Mouse (Mus musculus): ENCODE measurements around the gene Slc30a2.
"Not testable (repeated sequence)": the region's sequence is repeated elsewhere in the genome, so short reads cannot be mapped to it uniquely, and the experiment has no call there.

Gene Slc30a2

DNA sequence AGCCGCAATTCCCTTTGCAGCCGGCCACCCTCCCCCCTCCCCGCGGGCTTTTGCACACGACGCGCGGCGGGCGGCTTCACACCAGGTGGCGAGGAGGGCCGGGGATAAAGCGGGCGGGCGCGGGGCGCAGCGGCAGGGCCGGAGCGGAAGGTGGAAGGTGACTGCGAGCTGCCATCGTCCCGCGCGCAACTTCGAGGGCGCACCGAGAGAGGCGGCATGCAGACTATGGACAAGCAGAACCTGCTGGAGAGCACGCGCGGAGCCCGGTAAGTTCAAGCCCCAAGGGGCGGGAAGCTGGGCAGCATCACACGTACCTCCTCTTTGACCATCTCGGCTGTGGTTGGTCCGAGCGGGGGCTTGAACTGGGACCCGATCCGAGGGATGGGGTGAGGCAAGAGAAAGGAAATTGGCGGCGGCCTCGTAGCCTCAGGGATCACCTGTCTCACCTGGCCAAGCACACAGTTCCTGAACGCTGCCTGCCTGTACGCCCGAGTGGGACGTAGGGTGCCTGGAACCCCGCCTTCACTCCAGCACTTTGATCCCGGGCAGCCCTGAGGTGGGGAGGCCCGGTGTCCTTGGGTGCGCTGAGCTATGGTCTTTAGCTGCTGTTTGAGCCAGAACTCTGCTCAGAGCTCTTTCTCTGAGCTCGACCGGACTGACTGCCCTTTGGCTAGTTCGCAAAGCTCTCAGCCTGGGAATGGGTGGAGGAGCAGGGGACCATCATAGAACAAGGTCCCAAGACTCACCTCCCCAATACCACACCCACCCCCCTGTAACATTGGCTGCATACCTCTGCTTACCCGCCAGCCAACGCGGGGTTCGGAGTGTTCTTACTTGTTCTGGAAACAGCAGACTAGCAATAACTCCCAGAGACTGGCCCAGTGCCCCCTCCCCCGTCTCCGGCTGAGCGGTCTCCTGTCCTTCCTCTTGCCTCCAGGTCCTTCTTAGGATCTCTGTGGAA is at the start of gene Slc30a2:
TSS of gene Slc30a2 (plus strand) at position 111 of the 961 bp plus-strand sequence.
- DNase-seq, result no peak

DNA sequence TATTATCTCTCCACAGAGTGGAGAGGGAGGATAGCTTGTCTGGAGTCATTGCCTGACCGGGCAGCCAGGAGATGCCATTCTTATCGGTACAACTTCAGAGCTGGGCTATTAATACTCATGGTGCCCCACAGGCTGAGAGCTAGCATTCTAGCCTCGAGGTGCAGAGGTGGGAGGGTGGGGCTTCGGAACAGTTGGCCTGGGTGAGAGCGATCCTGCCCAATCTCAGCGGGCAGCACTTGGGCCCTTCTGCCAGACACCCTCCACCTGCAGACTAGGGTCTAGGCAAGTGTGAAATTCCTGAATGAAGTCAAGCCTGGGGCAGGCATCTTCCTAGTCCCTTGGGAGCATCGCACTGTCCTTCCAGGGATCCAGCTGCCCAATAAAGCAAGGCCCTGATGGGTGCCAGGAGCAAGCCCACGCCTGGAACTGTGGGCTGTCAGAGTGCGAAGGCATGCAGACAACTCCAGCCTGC is 49.3 kb upstream of the Slc30a2 start:
- DNase-seq, result no peak

DNA sequence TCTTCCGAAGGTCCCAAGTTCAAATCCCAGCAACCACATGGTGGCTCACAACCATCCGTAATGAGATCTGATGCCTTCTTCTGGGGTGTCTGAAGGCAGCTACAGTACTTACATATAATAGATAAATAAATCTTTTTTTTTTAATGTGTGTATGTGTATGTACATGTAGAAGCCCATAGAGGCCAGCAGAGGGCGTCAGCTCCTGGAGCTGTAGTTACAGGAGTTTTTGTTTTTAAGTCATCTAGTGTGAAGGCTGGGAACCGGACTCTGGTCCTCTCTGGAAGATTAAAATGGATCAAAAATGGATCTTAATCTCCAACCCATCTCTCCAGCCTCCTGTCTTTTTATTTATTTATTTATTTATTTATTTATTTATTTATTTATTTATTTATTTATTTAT is 46.9 kb upstream of the Slc30a2 start:
- DNase-seq, result not testable (repeated sequence)

DNA sequence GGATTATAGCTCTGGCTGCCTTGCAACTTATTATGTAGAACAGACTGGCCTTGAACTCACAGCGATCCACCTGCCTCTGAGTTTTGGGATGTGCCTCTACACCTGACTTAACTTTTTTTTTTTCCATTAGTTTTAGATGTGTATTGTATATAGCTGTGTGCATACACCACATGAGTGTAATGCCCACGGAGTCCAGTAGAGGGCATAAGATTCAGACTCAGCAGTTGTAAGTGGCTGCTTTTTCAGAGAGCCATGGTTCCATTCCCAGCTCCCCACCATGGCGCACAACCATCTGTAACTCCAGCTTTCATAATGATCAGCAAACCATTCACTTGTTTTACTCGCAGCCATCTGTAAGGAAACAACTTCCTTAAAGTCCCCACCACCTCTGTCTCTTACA is 46.5 kb upstream of the Slc30a2 start:
- no peak for DNase-seq

DNA sequence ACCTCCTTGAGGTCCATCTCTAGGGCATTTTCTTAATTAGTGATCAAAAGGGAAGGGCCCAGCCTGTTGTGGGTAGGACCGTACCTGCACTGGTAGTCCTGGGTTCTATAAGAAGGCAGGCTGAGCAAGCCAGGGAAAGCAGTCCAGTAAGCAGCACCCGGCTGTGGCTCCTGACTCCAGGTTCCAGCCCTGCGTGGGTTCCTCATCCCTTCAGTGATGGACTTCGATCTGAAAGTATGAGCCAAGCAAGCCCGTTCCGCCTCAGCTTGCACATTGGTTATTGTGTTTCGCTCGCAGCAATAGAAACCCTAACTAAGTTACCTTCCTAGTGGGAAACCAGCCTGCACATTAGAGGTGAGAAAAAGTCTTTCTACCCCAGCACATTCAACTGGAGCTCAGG is 45.6 kb upstream of the Slc30a2 start:
- DNase-seq, result no peak

DNA sequence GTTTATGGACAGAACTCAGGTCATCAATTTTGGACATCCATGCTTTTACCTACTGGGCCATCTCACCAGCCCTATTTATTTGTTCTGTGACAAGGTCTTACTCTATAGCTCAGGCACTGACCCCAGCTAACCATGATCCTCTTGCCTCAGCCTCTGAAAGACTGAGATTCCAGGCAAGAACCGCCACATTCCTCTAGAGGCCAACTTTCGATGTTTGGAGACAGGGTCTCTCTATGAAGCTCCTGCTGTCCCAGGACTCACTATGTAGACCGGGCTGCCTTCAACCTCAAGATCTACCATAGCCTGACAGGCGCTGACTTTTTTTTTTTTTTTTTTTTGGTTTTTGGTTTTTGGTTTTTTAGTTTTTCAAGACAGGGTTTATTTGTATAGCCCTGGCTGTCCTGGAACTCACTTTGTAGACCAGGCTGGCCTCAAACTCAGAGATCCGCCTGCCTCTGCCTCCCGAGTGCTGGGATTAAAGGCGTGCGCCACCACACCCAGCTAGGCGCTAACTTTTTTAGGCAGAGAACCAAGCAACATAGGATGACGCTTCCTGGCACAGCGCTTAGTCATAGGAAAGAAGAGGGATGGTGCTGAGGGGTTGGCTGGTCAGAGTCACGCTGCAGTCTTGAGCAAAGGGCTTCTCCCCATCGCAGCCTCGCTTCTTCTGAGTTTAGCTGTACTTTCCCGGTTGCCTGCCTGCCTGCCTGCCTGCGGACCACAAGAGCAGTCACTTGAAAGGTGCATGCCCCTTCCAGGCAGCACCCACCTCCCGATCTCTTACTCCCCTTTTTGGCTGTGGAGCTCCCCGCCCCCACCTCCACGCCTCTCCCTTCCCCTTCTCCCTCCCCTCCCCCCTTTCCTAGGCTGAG is 44.1 kb upstream of the Slc30a2 start:
- DNase-seq, result no peak

DNA sequence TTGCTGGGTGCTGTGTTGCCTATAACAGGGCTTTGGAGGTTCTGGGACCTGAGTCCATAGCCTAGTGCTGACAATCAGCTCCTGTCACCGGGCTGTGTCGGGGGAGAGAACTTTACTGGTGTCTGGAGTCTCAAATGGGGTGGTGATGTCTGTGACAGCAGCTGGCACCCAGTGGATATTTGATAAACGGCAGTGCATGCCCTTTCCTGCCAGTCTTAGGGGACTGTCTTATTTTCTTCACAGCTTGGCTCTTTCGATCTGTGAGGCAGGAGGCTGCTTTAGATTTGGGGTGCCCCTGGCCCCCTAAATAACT is 43.5 kb upstream of the Slc30a2 start:
- no peak for DNase-seq

DNA sequence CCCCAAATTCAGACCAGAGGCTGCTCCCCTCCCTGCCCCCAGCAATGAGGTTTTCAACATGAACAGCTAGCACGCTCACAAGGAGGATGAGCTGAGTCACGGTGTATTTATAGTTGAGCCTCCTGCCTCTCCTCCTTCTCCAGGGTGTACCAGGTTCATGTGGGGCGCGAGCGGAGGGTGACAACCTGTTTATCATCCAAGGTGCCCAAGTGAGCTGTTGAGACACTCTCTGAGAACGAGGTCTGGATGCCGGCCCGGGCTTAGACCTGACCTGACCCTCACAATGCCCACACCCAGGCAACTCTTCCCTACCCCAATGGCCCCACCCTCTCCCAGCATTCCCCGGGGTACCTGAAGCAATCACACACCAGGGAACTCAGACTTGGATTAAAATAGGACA is 42.7 kb upstream of the Slc30a2 start:
- DNase-seq, result peak; percentile 37

DNA sequence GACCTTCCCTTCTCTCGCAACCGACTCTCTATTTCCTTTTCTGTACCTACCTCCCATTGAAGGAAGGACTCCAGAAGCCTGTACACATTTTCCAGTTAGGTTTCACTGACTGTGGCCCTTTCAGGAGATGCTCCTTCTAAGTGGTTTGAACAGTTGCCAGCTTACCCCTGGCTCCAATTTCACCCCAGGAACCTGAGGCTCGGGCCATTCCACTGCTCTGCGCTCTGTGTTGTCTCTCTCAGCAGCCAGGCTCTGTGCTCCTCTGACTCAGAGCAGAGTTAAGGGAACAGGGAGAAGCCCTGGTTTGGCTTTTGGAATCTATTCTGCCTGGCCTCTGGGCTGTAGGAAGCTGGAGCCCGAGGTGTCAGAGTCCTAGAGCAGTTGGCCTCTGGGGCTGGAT is 40.9 kb upstream of the Slc30a2 start:
- DNase-seq, result no peak

DNA sequence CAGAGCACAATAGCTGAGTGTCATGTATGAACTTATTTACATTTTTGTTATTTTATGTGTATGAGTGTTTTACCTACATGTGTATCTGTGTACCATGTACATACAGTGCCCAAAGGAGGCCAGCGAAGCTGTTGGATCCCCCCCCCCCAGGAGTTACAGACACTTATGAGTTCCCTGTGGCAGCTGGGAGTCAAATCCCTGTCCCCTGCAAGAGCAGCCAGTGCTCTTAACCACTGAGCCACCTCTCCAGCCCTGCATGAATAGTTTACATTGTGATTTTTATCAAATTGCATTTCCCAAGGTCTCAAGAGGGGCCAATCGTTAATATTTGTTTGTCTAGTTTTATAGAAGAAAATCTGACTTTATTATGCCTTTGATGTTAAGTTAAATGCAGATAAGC is 36.0 kb upstream of the Slc30a2 start:
- DNase-seq, result no peak

DNA sequence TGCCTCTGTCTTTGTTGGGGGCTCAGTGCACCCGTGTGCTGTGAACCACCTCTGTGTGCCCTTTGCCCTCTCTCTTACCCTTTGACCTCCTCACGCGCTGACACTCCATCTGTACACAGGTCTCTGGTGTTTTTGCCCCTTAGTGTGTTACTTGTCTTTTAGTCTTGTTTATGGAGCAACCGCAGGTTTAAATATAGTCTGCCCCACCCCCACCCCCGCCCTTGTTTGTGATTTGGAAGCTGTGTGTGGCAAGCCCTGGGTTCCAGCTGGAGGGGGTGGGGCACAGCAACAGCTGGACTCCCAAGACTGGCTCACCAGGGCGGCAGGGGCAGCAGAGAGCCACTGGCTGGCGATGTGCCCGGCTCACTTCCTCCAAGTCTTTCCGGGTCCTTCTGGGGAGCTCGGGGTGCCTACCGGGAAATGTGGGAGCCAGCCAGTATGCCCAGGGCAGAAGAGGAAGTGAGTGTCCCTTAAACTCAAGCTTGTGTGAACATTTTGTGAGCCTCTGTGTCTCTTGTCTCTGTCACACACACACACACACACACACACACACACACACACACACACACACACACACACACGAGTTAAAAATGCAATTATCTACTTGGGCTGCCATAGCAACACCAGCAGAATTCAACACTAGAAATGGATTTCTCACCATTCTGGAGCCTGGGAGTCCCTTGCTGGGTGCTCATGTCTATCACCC is 35.5 kb upstream of the Slc30a2 start:
- peak; percentile 46 for DNase-seq

DNA sequence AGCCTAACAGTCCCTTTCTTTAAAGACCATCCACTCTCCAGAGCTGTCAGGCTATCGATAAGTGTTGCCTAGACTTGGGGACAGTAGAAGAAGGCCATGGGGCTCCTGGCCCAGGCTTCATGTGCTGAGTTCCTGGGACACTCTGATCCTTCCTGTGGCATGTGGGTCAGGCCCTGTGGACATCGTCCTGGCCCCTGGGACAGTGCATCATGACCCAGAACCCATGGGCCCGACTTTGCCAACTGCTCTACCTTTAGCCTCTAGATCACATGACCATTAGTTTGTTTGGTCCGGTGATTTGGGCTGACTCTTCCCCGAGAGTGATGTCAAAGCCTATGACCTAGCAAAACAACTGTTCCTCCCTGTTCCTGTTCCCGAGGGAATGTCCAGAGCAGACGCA is 32.9 kb upstream of the Slc30a2 start:
- no peak for DNase-seq

DNA sequence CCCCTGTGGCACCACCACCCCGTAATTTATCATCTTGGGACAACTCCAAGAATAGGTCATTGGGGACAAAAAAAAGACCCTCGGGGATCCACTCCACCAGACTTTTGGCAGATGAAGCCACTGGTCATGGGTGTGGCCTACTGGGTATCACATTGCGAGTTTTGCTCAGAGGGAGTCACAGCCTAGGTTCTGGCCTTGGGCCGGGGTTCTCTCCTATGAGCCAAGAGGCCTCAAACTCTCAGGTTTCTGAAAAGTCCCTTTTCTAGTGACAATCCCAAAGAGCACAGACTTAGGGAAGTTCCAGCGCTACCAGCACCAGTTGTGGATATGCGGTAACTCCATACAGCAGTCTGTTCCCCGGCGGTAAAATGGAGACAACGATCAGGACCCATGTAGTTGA is 32.3 kb upstream of the Slc30a2 start:
- no peak for DNase-seq

DNA sequence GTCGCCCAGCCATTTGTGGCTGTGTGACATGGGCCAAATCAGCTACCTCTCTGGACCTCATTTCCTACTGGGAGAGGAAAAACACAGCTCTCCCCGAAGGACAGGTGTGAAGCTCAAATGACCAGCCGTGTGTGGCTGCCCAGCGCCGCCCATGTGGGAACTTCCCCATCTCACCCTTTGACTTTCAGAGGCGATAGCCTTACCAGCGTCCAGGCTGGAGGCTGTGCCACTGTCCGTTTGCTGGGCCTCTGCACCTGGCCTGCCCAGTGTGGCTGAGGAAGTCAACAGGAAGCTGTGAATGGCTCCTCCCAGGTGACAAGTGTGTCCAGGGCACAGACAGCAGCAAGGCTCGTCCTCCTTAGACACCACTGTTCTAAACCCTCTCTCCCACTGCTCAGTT is 31.2 kb upstream of the Slc30a2 start:
- DNase-seq, result no peak

DNA sequence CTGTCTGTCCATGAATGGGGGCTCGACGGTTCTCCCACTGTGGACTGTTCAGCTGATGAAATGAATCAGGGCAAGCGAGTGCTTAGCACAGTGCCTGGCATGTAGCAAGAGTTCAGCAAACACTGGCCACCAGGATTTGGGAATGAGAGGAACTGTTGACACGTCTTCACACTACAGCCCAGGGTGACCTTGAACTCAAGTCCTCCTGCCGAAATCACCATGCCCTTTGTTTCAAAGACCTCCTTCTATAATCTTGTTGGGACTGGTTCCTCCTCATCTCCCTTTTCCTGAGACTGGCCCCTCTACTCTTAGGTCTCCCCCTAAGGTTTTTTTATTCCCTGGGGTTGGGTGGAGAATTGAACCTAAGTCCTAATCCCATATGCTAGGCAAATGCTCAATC is 30.6 kb upstream of the Slc30a2 start:
- no peak for DNase-seq

DNA sequence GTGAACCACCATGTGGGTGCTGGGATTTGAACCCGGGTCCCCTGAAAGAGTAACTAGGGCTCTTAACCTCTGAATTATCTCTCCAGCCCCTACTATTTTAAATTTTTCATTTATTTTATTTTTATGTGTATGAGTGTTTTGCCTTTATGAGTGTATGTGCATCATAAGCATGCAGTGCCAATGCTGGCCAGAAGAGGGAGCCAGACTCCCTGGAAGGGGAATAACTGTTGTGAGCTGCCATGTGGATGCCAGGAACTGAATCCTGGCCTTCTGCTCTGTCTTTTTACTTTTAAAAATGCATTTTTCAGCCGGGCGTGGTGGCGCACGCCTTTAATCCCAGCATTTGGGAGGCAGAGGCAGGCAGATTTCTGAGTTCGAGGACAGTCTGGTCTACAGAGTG is 30.1 kb upstream of the Slc30a2 start:
- DNase-seq, result no peak

DNA sequence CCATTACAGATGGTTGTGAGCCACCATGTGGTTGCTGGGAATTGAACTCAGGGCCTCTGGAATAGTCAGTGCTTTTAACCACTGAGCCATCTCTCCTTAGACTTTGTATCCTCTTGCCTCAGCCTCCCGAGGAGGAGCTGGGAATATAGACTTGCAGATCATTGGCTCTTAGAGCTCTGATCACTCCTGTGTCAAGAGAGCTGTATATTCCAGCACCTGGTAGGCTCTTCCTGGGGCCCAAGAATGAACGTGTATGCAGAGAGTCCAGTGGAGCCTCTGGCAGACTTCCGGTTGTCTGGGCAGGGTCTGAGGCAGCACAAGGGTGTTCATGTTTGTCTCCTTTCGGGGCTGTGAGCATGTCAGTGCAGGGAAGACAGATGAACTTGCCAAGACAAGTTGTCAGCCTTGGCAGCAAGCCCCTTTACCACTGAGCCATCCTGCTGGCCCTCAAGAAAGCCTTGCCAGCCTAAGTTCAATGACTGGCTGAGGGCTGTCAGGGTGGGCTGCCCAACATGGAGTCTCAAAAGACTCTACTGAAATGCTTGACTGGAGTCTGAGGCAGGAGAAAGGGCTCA is 28.8 kb upstream of the Slc30a2 start:
- DNase-seq, result no peak

DNA sequence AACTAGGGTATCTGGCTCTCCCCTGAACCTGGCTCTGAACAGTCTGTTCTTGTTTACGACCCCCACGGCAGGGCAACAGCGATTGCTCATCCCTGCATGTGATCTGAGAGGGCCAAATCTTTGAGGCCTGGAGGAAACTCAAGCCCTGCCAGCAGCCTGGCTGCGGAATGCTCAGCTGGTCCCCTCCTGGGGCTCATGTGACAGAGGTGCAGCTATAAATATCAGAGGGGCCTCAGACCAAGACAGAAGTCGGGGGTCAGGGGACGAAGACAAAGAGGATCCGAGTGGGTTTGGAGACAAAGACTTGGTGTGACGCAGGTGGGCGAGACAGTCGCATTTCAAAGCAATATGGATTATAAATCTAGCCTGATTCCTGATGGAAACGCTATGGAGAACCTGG is 28.1 kb upstream of the Slc30a2 start, which contains the start of gene Trim63:
TSS of gene Trim63 (plus strand) at position 245 of the 400 bp plus-strand sequence.
- no peak for DNase-seq

DNA sequence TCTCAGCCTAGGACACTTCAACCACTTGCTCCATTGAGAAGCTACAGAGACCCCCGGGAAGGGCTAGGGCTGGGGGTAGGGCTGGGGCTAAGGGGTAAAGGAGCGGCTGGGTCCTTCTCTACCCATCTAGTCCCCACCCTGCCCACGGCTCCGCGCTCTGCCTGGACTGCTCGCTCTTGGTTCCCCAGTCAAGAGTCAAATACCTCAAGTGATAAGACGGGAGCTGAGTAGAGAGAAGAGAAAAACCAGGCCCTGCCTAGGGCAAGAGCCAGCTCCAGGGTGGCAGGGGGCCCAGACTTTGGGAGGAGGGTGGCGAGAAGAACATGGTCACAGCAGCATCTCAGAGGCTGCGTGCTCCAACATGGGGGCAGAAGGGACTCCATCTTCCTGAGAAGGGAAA is 27.5 kb upstream of the Slc30a2 start:
- no peak for DNase-seq

DNA sequence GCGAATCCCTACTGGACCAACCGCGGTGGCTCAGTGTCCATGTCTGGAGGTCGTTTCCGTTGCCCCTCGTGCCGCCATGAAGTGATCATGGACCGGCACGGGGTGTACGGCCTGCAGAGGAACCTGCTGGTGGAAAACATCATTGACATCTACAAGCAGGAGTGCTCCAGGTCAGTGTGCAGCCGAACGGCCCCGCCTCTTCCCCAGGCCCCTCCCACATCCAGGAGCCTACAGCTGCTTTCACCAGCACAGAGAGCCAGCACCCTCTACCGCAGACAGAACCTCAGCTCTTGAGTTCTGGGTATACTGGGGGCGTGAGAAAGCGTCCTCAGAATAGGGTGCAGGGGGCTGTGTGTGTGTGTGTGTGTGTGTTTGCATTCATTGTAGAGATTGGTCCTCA is 26.6 kb upstream of the Slc30a2 start:
- no peak for DNase-seq

DNA sequence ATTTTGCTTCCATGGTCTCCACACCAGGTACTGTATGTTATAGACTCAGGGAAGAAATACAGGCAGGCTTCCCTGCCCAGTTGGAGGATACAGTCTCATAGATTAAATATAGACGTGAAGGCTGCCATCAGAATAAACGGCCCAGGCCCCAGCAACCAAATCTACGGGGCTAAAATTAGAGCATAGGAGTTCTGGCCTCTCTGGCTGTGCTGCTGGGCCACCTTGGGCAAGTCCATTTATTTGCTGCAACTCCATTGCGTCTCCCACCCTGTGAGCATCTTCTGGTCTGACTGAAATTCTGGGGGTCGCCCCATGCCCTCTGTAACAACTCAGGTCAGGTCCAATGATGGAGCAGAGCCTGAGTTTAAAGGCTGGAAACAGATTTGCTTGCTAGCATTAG is 23.9 kb upstream of the Slc30a2 start:
- DNase-seq, result no peak

DNA sequence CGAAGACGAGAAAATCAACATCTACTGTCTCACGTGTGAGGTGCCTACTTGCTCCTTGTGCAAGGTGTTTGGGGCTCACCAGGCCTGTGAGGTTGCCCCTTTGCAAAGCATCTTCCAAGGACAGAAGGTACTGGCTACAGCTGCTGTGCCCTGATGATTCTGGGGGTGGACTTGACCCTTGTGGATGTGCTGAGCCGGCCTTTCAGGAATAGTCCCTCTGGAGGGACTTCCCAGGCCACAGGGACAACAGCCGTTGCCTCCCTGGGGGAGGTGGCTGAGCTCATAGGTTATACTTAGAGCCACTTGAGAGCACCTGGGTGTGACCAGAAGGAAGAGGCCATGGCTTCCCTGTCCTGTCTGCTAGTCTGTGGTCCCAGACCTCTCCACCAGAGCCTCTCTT is 23.3 kb upstream of the Slc30a2 start:
- DNase-seq, result no peak

DNA sequence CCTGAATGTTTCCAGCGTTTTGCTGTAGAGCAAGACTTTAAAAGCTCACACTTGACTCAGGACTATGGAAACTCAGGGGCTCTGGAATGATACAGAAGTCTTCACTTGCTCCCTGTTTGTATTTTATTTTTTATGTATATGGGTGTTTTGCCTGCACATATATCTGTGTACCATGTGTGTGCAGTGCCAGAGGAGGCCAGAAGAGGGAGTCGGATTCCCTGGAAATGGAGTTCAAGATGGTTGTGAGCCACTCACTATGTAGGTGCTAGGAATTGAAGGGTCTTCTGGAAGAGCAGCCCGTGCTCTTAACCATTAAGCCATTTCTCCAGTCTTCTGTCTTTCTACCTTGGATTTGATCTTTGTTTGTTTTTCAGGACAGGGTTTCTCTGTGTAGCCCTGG is 21.5 kb upstream of the Slc30a2 start:
- no peak for DNase-seq
